Mouse (Mus musculus): ENCODE data around the gene Gm26620. TPM values are rescaled to one million over a fixed set of nuclear protein-coding genes. Genes with fewer than 3 reads are reported as not detected.

Gene Gm26620
- polyA plus RNA-seq, 1 experiment from 2014 or later: 1.1 TPM

DNA sequence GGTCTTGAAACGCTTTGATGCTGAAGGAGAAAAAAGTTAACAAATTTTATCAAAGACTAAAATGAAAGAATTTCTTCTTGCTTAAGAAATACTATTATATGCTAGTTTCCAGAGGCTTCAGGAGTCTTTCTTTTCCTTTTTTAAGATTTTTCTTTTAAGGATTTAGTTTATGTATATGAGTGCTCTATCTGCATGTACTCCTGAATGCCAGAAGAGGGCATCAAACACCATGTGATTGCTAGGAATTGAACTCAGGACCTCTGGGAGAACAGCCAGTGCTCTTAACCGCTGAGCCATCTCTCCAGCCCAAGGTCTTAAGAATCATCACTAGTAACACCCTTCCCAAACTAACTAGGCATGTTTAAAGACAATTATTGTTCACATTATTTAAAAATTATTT is 12.9 kb upstream of the Gm26620 start:
- peaks cover 3% of the 10 kb centered on the region; the same call in 1 of the 2 replicates for H3K4me1 ChIP-seq
- peaks cover 3% of the 10 kb centered on the region; the same call in 1 of the 2 replicates for H3K36me3 ChIP-seq
- H3K27me3 ChIP-seq (replicated peaks): no peaks in the 10 kb centered on the region
- H3K9ac ChIP-seq: no peak overlapping the region
- no peak overlapping the region for H3K27ac ChIP-seq
- no peak overlapping the region for H3K4me3 ChIP-seq (replicated peaks)
- WGBS: 93% methylated on average over 2 of the region's 2 CpGs
- H3K9me3 ChIP-seq: no peaks in the 10 kb centered on the region
- H3K4me2 ChIP-seq: no peak overlapping the region
- ATAC-seq (ENCODE audit: insufficient read depth, low FRiP score, low read depth): no peak

DNA sequence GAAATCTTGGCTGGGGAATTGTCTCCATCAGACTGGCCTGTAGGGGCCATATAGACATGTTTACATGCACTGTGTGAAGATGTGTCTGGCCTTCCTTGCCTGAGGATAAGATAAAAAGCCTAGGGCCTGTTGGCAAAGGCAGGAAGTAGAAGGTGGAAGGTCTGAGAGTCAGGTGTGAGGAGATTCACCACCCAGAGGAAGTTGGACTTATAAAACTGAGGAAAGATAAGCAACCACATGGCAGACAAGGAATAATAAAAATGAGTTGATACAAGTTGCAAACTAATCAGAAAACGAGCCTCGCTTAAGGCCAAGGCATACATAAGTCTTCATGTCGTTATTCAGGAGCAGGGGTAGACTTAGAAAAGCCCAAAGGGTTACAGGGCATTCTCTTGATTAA is 9.2 kb upstream of the Gm26620 start:
- no peak for ATAC-seq (ENCODE audit: insufficient read depth, low FRiP score, low read depth)
- no peak overlapping the region for H3K4me2 ChIP-seq
- no peaks in the 10 kb centered on the region for H3K27me3 ChIP-seq (replicated peaks)
- WGBS: 60% methylated on average over 3 of the region's 3 CpGs
- no peak overlapping the region for H3K27ac ChIP-seq
- H3K9me3 ChIP-seq: no peaks in the 10 kb centered on the region
- peaks cover 17% of the 10 kb centered on the region for H3K36me3 ChIP-seq
- no peak overlapping the region for H3K9ac ChIP-seq
- H3K4me1 ChIP-seq: no peaks in the 10 kb centered on the region
- no peak overlapping the region for H3K4me3 ChIP-seq (replicated peaks)

DNA sequence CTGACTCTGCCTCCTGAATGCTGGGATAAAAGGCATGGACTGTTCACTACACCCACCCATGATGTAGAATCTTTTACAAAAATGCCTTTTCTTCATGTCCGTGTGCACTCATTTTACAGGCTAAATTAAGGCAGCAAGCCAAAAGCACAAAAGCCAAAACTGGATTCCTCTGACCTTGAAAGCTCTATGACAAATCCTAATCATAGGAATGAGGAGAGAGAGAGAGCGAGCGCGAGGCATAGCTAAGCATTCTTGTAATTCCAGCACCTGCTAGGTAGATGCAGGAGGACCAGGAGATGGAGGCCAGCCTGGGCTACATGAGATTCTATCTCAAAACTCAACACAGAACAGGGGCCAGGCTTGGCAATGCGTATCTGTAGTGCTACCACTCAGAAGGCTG is 8.0 kb upstream of the Gm26620 start:
- H3K27ac ChIP-seq: no peak overlapping the region
- ATAC-seq (ENCODE audit: insufficient read depth, low FRiP score, low read depth): no peak
- no peaks in the 10 kb centered on the region for H3K4me1 ChIP-seq
- H3K9ac ChIP-seq: no peak overlapping the region
- peaks cover 20% of the 10 kb centered on the region for H3K36me3 ChIP-seq
- H3K4me3 ChIP-seq (replicated peaks): no peak overlapping the region
- 89% methylated on average over 5 of the region's 5 CpGs for WGBS
- H3K4me2 ChIP-seq: no peak overlapping the region
- no peaks in the 10 kb centered on the region for H3K9me3 ChIP-seq
- H3K27me3 ChIP-seq (replicated peaks): no peaks in the 10 kb centered on the region

- Histone ChIP-seq H3K4me2 (peak overlapping the region; percentile 57; the same call in 1 of the 2 replicates), H3K9me3 (no peaks in the 10 kb centered on the region), H3K36me3 (peaks cover 15% of the 10 kb centered on the region), H3K4me3 (replicated peaks) (no peak overlapping the region), H3K27ac (no peak overlapping the region), H3K4me1 (0 out of 2 replicates have a peak, but pooled peaks cover 11% of the 10 kb centered on the region), H3K27me3 (replicated peaks) (no peaks in the 10 kb centered on the region), H3K9ac (no peak overlapping the region)
- no peak for ATAC-seq (ENCODE audit: insufficient read depth, low FRiP score, low read depth)
- 51% methylated on average over 5 of the region's 5 CpGs for WGBS
Observed at GRCm38 (mm10) chr1:170882915-170883485, 1.9 kb upstream of the Gm26620 start.

- Histone ChIP-seq H3K36me3 (peaks cover 11% of the 10 kb centered on the region), H3K27me3 (replicated peaks) (no peaks in the 10 kb centered on the region), H3K4me1 (0 out of 2 replicates have a peak, but pooled peaks cover 11% of the 10 kb centered on the region), H3K4me2 (peak overlapping the region; percentile 57), H3K4me3 (replicated peaks) (peak overlapping the region; percentile 83), H3K9ac (peak overlapping the region; percentile 77), H3K27ac (peak overlapping the region; percentile 86), H3K9me3 (no peaks in the 10 kb centered on the region)
- 12% methylated on average over 8 of the region's 8 CpGs for WGBS
- ATAC-seq (ENCODE audit: insufficient read depth, low FRiP score, low read depth): no peak
Observed at GRCm38 (mm10) chr1:170884390-170884789, 475 bp upstream of the Gm26620 start.

DNA sequence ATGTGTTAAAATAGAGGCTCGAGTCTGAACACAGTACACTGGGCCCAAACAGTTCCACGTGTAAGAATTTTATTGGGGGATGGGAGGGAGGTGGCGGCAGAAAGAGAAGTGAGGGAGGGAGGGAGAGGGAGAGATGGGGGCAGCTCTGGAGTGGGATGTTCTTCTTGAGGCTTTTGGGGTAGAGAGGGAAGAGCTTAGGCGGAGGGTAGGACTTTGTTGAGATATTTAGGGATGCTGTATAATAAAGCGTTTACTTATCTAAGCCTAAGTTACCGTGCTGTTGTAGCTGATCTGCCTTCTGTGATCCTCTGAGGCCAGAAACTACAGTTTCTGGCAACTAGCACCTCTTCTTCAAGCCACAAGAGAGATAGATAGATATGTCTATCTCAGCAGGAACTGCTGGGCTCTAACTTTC is 1.2 kb downstream of the Gm26620 start:
- H3K4me2 ChIP-seq: peak overlapping the region; percentile 19
- H3K4me3 ChIP-seq (replicated peaks): no peak overlapping the region
- 0 out of 2 replicates have a peak, but pooled peaks cover 11% of the 10 kb centered on the region for H3K4me1 ChIP-seq
- H3K36me3 ChIP-seq: no peaks in the 10 kb centered on the region
- ATAC-seq (ENCODE audit: insufficient read depth, low FRiP score, low read depth): no peak
- WGBS: 31% methylated on average over 6 of the region's 6 CpGs
- H3K27me3 ChIP-seq (replicated peaks): no peaks in the 10 kb centered on the region
- no peak overlapping the region; the same call in 1 of the 2 replicates for H3K27ac ChIP-seq
- no peaks in the 10 kb centered on the region for H3K9me3 ChIP-seq
- H3K9ac ChIP-seq: no peak overlapping the region

GRCm38 (mm10) chr1:170889310-170889709 is 4.4 kb downstream of the Gm26620 start:
- H3K4me3 ChIP-seq (replicated peaks): no peak overlapping the region
- H3K27ac ChIP-seq: no peak overlapping the region
- no peaks in the 10 kb centered on the region for H3K27me3 ChIP-seq (replicated peaks)
- no peak overlapping the region for H3K9ac ChIP-seq
- no peak overlapping the region for H3K4me2 ChIP-seq
- no peaks in the 10 kb centered on the region for H3K9me3 ChIP-seq
- WGBS: 71% methylated on average over 4 of the region's 4 CpGs
- H3K4me1 ChIP-seq: 0 out of 2 replicates have a peak, but pooled peaks cover 3% of the 10 kb centered on the region
- no peak for ATAC-seq (ENCODE audit: insufficient read depth, low FRiP score, low read depth)
- no peaks in the 10 kb centered on the region for H3K36me3 ChIP-seq

DNA sequence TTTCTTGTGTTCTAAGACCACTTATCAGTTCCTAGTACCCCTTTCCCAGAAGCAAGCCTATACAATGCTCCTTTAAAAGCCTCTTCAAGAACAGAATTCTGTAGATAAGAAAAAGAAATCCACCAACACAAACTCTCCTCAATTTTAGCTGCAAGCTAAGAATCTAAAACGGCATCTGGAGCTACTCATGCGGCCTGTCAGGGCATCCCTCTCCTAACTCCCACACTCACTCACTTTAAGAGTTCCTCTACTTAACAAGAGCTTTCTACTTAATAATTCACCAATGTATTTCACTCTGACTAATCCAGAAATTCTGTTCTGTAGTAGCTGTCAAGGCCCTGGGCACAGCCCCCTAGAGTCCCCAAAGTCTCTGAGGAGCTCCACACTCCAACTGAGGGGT is 6.8 kb downstream of the Gm26620 start:
- WGBS: 38% methylated on average over 2 of the region's 2 CpGs
- ATAC-seq (ENCODE audit: insufficient read depth, low FRiP score, low read depth): no peak
- no peaks in the 10 kb centered on the region for H3K4me1 ChIP-seq

GRCm38 (mm10) chr1:170892279-170892678 is 7.4 kb downstream of the Gm26620 start:
- no peak overlapping the region for H3K4me3 ChIP-seq (replicated peaks)
- no peaks in the 10 kb centered on the region for H3K36me3 ChIP-seq
- no peaks in the 10 kb centered on the region for H3K9me3 ChIP-seq
- no peaks in the 10 kb centered on the region for H3K4me1 ChIP-seq
- H3K27me3 ChIP-seq (replicated peaks): no peaks in the 10 kb centered on the region
- no peak overlapping the region for H3K27ac ChIP-seq
- WGBS: 80% methylated on average over 1 of the region's 1 CpGs
- no peak overlapping the region for H3K4me2 ChIP-seq
- no peak overlapping the region for H3K9ac ChIP-seq
- no peak for ATAC-seq (ENCODE audit: insufficient read depth, low FRiP score, low read depth)

More for the DNA sequence above, 6.8 kb downstream of the Gm26620 start:
- H3K36me3 ChIP-seq: no peaks in the 10 kb centered on the region
- H3K27me3 ChIP-seq (replicated peaks): no peaks in the 10 kb centered on the region
- no peak overlapping the region for H3K27ac ChIP-seq
- H3K4me3 ChIP-seq (replicated peaks): no peak overlapping the region
- no peak overlapping the region for H3K9ac ChIP-seq
- H3K9me3 ChIP-seq: no peaks in the 10 kb centered on the region
- no peak overlapping the region for H3K4me2 ChIP-seq

- no peak overlapping the region for H3K27ac ChIP-seq
- H3K4me3 ChIP-seq (replicated peaks): no peak overlapping the region
- no peak for ATAC-seq (ENCODE audit: insufficient read depth, low FRiP score, low read depth)
- no peak overlapping the region for H3K4me2 ChIP-seq
- no peaks in the 10 kb centered on the region for H3K27me3 ChIP-seq (replicated peaks)
- H3K9me3 ChIP-seq: no peaks in the 10 kb centered on the region
- 58% methylated on average over 9 of the region's 9 CpGs for WGBS
- no peak overlapping the region for H3K9ac ChIP-seq
- H3K36me3 ChIP-seq: no peaks in the 10 kb centered on the region
- H3K4me1 ChIP-seq: no peaks in the 10 kb centered on the region
Observed at GRCm38 (mm10) chr1:170894603-170895602, 10.0 kb downstream of the Gm26620 start.

DNA sequence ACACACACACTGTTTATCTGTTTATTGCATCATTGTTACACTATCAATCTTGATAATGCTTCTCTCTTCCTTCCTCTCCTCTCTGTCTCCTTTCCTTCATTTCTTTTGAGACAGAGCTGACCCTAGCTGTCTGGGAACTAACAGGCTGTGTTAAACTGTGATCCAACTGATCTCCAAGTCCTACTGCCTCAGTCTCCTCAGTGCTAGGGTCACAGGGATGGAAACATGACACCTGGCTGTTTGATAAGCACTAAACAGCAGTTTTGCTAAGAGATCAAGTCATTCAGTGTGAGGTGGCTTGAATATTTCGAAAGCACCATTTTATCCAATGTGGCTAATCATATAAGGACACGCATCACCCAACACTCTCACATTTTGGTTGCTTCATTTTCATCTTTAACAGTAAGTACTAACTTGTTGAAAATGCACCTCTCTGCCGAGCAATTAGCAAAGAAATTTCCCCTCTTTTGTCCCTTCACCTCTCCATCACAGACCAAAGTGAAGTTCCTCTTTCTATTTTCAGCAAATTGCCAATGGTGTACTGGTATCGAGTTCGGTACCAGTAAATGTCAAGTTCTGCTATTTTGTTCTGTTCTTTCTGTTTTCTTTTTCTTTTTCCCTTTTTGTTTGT is 11.9 kb downstream of the Gm26620 start:
- H3K36me3 ChIP-seq: no peaks in the 10 kb centered on the region
- no peak for ATAC-seq (ENCODE audit: insufficient read depth, low FRiP score, low read depth)
- no peak overlapping the region for H3K4me2 ChIP-seq
- 78% methylated on average over 5 of the region's 5 CpGs for WGBS
- no peaks in the 10 kb centered on the region for H3K4me1 ChIP-seq
- no peak overlapping the region for H3K9ac ChIP-seq
- H3K27me3 ChIP-seq (replicated peaks): no peaks in the 10 kb centered on the region
- H3K4me3 ChIP-seq (replicated peaks): no peak overlapping the region
- no peaks in the 10 kb centered on the region for H3K9me3 ChIP-seq
- no peak overlapping the region for H3K27ac ChIP-seq
